Mouse (Mus musculus) megakaryocyte, embryonic 14.5 days (primary cell): ENCODE results near the gene Tfeb.

ENCODE experiments used
- FLI1 ChIP-seq: IDR thresholded peaks from 2 replicates; pipeline ENCODE4 v1.6.1; 2012; ENCODE audit warnings: low read length, inconsistent platforms, mixed read lengths
- GATA1 ChIP-seq: IDR thresholded peaks from 3 replicates; pipeline ENCODE4 v1.6.1; 2012; ENCODE audit warnings: mixed read lengths, low read length, inconsistent platforms, borderline replicate concordance

DNA sequence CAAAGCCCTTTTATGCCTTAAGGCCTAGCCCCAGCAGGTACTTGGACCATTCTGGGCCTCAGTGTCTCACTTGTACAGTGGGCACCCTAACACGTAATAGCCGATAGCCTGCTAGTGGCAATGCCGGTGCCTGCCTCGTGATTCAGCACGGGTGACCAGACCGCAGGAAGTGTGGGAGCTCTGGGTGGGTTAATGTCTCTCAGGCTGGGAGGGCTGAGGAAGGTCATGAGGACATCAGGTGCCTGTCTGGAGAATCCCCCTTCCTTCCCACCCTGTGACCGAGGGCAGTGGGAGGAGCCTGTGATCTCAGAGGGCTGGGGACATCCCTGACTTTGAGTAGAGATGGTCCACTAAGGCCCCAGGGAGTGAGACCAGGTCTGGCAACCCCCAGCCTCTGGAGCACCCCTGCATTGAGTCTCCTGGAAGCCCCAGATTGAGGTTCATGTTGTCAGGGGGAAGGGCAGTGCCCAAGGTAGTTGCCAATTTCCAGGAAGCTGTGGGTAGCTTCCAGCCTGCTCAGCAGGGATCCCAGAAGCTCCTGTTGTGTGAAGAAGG, 20.3 kb downstream of the Tfeb start:
- no peak for TF ChIP-seq GATA1
- TF ChIP-seq FLI1 = no peak
